8 mouse cellular contexts compared by ENCODE assay signal in genomic region chr4:124943022-124943421, GRCm38 (mm10). TPM values are rescaled to one million over a fixed set of nuclear protein-coding genes. Genes with fewer than 3 reads are reported as not detected.
DNase-seq lines count a peak whose midpoint lies in the region; ATAC-seq lines count a peak whose summit lies in the region.

No protein-coding gene starts in this region.

- DNase-seq in T-cell, adult 2 months (ENCODE audit: low spot score): peak; percentile 68
- peak; percentile 78 to 86 for DNase-seq in cerebellum, postnatal 25 days
- peak; percentile 70 to 74 for DNase-seq in gastrocnemius, postnatal 36 days
- DNase-seq in kidney, postnatal 25 days: peak; percentile 55 to 87
- peak; percentile 49 to 72 for DNase-seq in lung, adult 18-20 months
- DNase-seq in retina, postnatal 7 days (ENCODE audit: low read depth, low spot score): peak; percentile 69
- DNase-seq in urinary bladder, postnatal 10 days (ENCODE audit: low spot score): peak; percentile 49

- ATAC-seq in CD4-positive, CD25-positive, alpha-beta regulatory T cell, adult 4 months: peak; percentile 75

- intact Hi-C loops in gastrocnemius, postnatal 36 days (cut with DNase I): loop anchor here (2.0 kb wide), 2 partner anchors 116 to 156 kb away; no protein-coding TSS in a partner anchor

RNA-seq across cellular contexts. Expression of gene Cdca8, which starts 3.9 kb away (rescaled TPM):
- polyA plus RNA-seq in CD4-positive, CD25-positive, alpha-beta regulatory T cell, adult 4 months (2017; shearing (Covaris generic)): 10 to 100 TPM; 12.6 to 31.4 TPM
- total RNA-seq in gastrocnemius, postnatal 36 days (2021): 1 to 10 TPM in 1 of 2 experiments, under 1 TPM in 1; 0.64 to 1.0 TPM

RNA-seq across cellular contexts. Expression of gene 9930104L06Rik, which starts 6.2 kb away (rescaled TPM):
- 10 to 100 TPM; 13.0 to 24.8 TPM for polyA plus RNA-seq in CD4-positive, CD25-positive, alpha-beta regulatory T cell, adult 4 months (2017; shearing (Covaris generic))
- total RNA-seq in gastrocnemius, postnatal 36 days (2021): 1 to 10 TPM; 5.9 to 6.0 TPM

RNA-seq across cellular contexts. Expression of gene Rspo1, which starts 43.2 kb away (rescaled TPM):
- not detected for polyA plus RNA-seq in CD4-positive, CD25-positive, alpha-beta regulatory T cell, adult 4 months (2017; shearing (Covaris generic))
- under 1 TPM in 1 of 2 experiments, not detected in 1; 0.49 TPM for total RNA-seq in gastrocnemius, postnatal 36 days (2021)

Comparison
In these comparisons a context has a peak if more than half of its experiments do, and no peak if none do; other contexts are left out.
1. Peak in every context shown above with its lines: DNase-seq and ATAC-seq.